Mouse (Mus musculus): Measurements from ENCODE around the gene Zfp654. TPM values are rescaled to one million over a fixed set of nuclear protein-coding genes. Genes with fewer than 3 reads are reported as not detected.

Zfp654 gene
- polyA plus RNA-seq, 1 experiment: 0.02 TPM

DNA sequence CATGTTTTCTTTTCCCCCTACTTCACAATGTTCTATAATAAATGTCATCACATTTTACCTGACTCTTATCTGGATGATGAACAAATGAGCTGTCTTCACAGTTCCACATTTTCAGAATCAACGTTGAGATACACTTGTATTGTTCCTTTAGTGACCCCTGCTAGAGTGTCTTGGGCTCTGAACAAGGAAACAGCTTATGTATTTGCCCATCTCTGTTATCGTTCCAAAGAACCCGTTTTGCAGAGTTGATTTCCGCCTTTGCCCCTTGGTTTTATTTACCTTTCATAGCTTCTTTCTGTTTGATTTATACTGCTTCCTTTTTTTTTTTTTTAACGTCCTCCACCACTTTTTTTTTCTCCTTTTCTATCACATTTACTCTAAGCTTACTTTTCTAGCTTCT is 28.3 kb upstream of the Zfp654 start:
- Histone ChIP-seq H3K36me3 (ENCODE audit: control insufficient read depth) (no peaks in the 10 kb centered on the region), H3K4me1 (ENCODE audit: control insufficient read depth) (no peaks in the 10 kb centered on the region), H3K9me3 (ENCODE audit: control insufficient read depth, low read length) (no peaks in the 10 kb centered on the region), H3K4me3 (replicated peaks) (no peak overlapping the region), H3K27me3 (ENCODE audit: control insufficient read depth) (no peaks in the 10 kb centered on the region)
- no peak for TF ChIP-seq TAL1 (IDR thresholded peaks at IDR 0.05; ENCODE audit: low read length)
- no peak for TF ChIP-seq GATA1 (IDR thresholded peaks at IDR 0.05; ENCODE audit: low read length)

DNA sequence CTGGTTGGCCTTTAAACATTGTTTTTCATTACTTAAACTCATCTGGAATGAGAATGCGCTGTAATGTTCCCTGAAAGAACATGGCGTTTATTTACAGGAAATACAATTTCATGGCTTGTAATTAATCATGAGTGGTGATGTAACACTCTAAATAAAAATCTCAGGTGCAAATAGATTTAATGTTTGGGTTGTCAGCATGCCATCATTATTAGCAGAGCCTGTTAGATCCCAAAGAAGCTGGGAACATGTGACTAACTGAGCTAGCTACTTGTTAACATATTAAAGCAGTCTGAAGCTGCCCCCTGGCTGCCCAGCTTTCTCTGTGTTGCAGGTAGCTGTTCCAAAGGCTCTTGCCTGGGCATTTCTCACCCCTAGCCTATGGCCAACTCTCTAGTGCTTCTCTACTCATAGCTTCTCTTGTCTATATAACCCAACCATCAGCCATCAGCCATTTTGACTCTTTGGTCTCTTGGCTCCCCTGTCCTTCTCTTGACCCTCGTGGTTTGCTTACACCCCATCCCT is 27.2 kb upstream of the Zfp654 start:
- H3K27me3 ChIP-seq (ENCODE audit: control insufficient read depth): no peaks in the 10 kb centered on the region
- peaks cover 4% of the 10 kb centered on the region for H3K4me1 ChIP-seq (ENCODE audit: control insufficient read depth)
- H3K9me3 ChIP-seq (ENCODE audit: control insufficient read depth, low read length): no peaks in the 10 kb centered on the region
- H3K4me3 ChIP-seq (replicated peaks): no peak overlapping the region
- TF ChIP-seq TAL1 (IDR thresholded peaks at IDR 0.05; ENCODE audit: low read length) (no peak), GATA1 (IDR thresholded peaks at IDR 0.05; ENCODE audit: low read length) (no peak)
- no peaks in the 10 kb centered on the region for H3K36me3 ChIP-seq (ENCODE audit: control insufficient read depth)

GRCm38 (mm10) chr16:64877314-64877713 is 25.9 kb upstream of the Zfp654 start:
- no peak for TF ChIP-seq GATA1 (IDR thresholded peaks at IDR 0.05; ENCODE audit: low read length)
- no peak for TF ChIP-seq TAL1 (IDR thresholded peaks at IDR 0.05; ENCODE audit: low read length)
- Histone ChIP-seq H3K9me3 (ENCODE audit: control insufficient read depth, low read length) (no peaks in the 10 kb centered on the region), H3K4me1 (ENCODE audit: control insufficient read depth) (peaks cover 9% of the 10 kb centered on the region), H3K4me3 (replicated peaks) (no peak overlapping the region), H3K27me3 (ENCODE audit: control insufficient read depth) (no peaks in the 10 kb centered on the region), H3K36me3 (ENCODE audit: control insufficient read depth) (no peaks in the 10 kb centered on the region)

DNA sequence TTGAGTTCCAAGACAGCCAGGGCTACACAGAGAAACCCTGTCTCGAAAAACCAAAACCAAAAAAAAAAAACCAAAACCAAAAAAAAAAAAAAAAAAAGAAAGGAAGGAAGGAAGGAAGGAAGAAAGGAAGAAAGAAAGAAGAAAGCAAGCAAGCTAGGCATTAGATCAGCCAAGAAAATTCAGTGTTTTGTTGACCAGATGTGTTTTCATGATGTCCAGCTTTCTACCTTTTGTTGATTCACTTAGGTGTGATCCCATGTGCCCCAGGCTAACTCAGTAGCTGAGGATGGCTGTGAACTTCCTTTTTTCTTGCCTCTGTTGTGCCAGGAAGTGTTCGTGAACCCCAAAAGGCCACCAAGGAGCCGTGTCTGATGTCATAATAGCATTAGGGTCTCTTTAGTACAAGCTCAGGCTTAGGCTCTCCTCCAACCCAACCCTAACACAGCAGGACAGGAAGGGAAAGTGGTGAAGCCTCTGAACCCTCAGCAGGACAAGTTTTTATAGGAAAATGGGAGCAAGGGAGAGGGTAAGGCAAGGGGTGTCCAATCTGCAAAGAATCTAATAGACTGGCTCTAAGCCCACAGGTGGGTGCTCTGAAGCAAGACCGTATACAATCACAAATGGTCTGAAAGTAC is 25.3 kb upstream of the Zfp654 start:
- TF ChIP-seq TAL1 (IDR thresholded peaks at IDR 0.05; ENCODE audit: low read length) (no peak), GATA1 (IDR thresholded peaks at IDR 0.05; ENCODE audit: low read length) (no peak)
- H3K36me3 ChIP-seq (ENCODE audit: control insufficient read depth): no peaks in the 10 kb centered on the region
- H3K4me3 ChIP-seq (replicated peaks): no peak overlapping the region
- H3K4me1 ChIP-seq (ENCODE audit: control insufficient read depth): peaks cover 15% of the 10 kb centered on the region
- H3K27me3 ChIP-seq (ENCODE audit: control insufficient read depth): no peaks in the 10 kb centered on the region
- no peaks in the 10 kb centered on the region for H3K9me3 ChIP-seq (ENCODE audit: control insufficient read depth, low read length)

- no peaks in the 10 kb centered on the region for H3K27me3 ChIP-seq (ENCODE audit: control insufficient read depth)
- H3K4me1 ChIP-seq (ENCODE audit: control insufficient read depth): peaks cover 15% of the 10 kb centered on the region
- TF ChIP-seq TAL1 (IDR thresholded peaks at IDR 0.05; ENCODE audit: low read length) (no peak), GATA1 (IDR thresholded peaks at IDR 0.05; ENCODE audit: low read length) (no peak)
Measured at GRCm38 (mm10) chr16:64875822-64876221, 24.4 kb upstream of the Zfp654 start.

DNA sequence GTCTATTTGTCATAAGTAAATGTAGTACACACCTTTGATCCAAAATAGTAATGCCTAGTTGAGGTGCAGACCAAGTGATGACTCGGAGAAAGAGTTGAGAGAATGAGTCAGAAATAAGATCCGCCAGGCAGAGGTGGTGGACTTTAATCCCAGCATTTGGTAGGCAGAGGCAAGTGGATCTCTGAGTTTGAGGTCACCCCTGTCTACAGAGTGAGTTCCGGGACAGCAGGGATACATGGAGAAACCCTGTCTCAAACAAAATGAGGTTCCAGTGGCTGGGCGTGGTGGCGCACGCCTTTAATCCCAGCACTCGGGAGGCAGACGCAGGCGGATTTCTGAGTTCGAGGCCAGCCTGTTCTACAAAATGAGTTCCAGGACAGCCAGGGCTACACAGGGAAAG is 23.9 kb upstream of the Zfp654 start:
- Histone ChIP-seq H3K36me3 (ENCODE audit: control insufficient read depth) (no peaks in the 10 kb centered on the region), H3K4me3 (replicated peaks) (no peak overlapping the region), H3K27me3 (ENCODE audit: control insufficient read depth) (no peaks in the 10 kb centered on the region), H3K9me3 (ENCODE audit: control insufficient read depth, low read length) (no peaks in the 10 kb centered on the region), H3K4me1 (ENCODE audit: control insufficient read depth) (peaks cover 15% of the 10 kb centered on the region)
- TF ChIP-seq GATA1 (IDR thresholded peaks at IDR 0.05; ENCODE audit: low read length): no peak

More at GRCm38 (mm10) chr16:64875822-64876221, 24.4 kb upstream of the Zfp654 start:
- H3K9me3 ChIP-seq (ENCODE audit: control insufficient read depth, low read length): no peaks in the 10 kb centered on the region
- no peak overlapping the region for H3K4me3 ChIP-seq (replicated peaks)
- no peaks in the 10 kb centered on the region for H3K36me3 ChIP-seq (ENCODE audit: control insufficient read depth)

- Histone ChIP-seq H3K4me3 (replicated peaks) (peak overlapping the region; percentile 84), H3K36me3 (ENCODE audit: control insufficient read depth) (no peaks in the 10 kb centered on the region), H3K9me3 (ENCODE audit: control insufficient read depth, low read length) (no peaks in the 10 kb centered on the region), H3K4me1 (ENCODE audit: control insufficient read depth) (peaks cover 15% of the 10 kb centered on the region), H3K27me3 (ENCODE audit: control insufficient read depth) (no peaks in the 10 kb centered on the region)
- TF ChIP-seq TAL1 (IDR thresholded peaks at IDR 0.05; ENCODE audit: low read length) (no peak), GATA1 (IDR thresholded peaks at IDR 0.05; ENCODE audit: low read length) (peak; percentile 31; the same call in 1 of the 2 replicates)
Measured at GRCm38 (mm10) chr16:64873416-64874305, 22.2 kb upstream of the Zfp654 start.

DNA sequence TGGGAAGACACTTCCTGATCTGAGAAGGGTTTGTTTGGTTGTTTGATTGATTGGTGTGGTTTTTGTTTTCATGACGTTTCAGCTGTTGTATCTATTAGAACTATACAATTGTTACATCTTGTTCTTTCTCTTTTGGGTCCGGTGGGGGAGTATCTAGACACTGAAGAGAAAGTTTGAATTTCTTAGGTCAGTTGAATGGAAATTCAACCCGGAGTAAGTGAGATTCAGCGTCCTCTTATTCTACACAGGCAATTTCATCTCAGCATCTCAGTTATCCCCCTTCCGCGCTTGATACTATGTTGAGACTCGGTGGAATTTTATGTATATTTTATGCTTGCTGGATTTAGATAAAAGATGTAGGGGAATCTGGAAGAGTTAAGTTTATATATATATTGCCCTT is 21.4 kb upstream of the Zfp654 start:
- peaks cover 15% of the 10 kb centered on the region for H3K4me1 ChIP-seq (ENCODE audit: control insufficient read depth)
- no peaks in the 10 kb centered on the region for H3K27me3 ChIP-seq (ENCODE audit: control insufficient read depth)
- peak overlapping the region; percentile 84 for H3K4me3 ChIP-seq (replicated peaks)
- TF ChIP-seq GATA1 (IDR thresholded peaks at IDR 0.05; ENCODE audit: low read length): no peak
- no peak for TF ChIP-seq TAL1 (IDR thresholded peaks at IDR 0.05; ENCODE audit: low read length)
- no peaks in the 10 kb centered on the region for H3K36me3 ChIP-seq (ENCODE audit: control insufficient read depth)
- no peaks in the 10 kb centered on the region for H3K9me3 ChIP-seq (ENCODE audit: control insufficient read depth, low read length)

DNA sequence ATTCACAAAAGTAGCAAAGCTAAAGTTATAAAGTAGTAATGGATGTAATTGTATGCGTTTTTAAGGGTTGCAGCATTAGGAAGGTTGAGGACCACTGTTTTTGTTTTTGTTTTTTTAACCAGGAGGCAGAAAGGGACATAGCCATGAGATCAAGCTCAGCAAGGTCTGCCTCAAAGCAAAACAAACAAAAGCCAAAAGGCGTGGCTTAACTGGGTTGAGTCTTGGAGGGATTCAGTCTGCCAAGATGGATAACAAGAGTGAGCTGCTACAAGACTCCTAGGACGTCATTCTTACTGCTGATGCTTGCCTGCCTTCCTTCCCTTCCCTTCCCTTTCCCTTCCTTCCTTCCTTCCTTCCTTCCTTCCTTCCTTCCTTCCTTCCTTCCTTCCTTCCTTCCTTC is 20.8 kb upstream of the Zfp654 start:
- H3K36me3 ChIP-seq (ENCODE audit: control insufficient read depth): no peaks in the 10 kb centered on the region
- H3K4me1 ChIP-seq (ENCODE audit: control insufficient read depth): peaks cover 15% of the 10 kb centered on the region
- TF ChIP-seq GATA1 (IDR thresholded peaks at IDR 0.05; ENCODE audit: low read length): no peak
- TF ChIP-seq TAL1 (IDR thresholded peaks at IDR 0.05; ENCODE audit: low read length): no peak
- peak overlapping the region; percentile 50 for H3K4me3 ChIP-seq (replicated peaks)
- no peaks in the 10 kb centered on the region for H3K27me3 ChIP-seq (ENCODE audit: control insufficient read depth)
- H3K9me3 ChIP-seq (ENCODE audit: control insufficient read depth, low read length): no peaks in the 10 kb centered on the region

Measured in erythroblast, embryonic 14.5 days (primary cell).